Mouse (Mus musculus) limb, embryonic 14.5 days (tissue): ENCODE results near the gene Gm4881. TPM values are rescaled to one million over a fixed set of nuclear protein-coding genes. Genes with fewer than 3 reads are reported as not detected.
A peak's percentile ranks its signal among the peaks of the same experiment; 100 is the strongest.

Source experiments
- ATAC-seq: fragments of 200-750 bp; cut with Nextera tagmentation; 2 replicates; pipeline ENCODE4 v1.8.0; 2017; ENCODE audit warnings: low read depth, moderate number of reproducible peaks, moderate TSS enrichment; ENCODE audit not compliant: low FRiP score
- DNase-seq: peaks from one replicate; pipeline ENCODE4 v3.0.0-alpha.2; 2015; ENCODE audit warnings: low spot score
- H3K27ac ChIP-seq: fragments of 300-500 bp; sonication (generic); replicated peaks from 2 replicates; pipeline ENCODE4 v1.5.1; 2014; ENCODE audit warnings: low read depth, mild to moderate bottlenecking, low read length, moderate library complexity, mixed read lengths
- H3K27me3 ChIP-seq: fragments of 300-500 bp; sonication (generic); 2 replicates; pipeline ENCODE4 v1.6.1; 2014; ENCODE audit warnings: low read length, mixed read lengths; ENCODE audit not compliant: control insufficient read depth, insufficient read depth
- H3K36me3 ChIP-seq: fragments of 300-500 bp; sonication (generic); 2 replicates; pipeline ENCODE4 v1.6.1; 2014; ENCODE audit warnings: mild to moderate bottlenecking, low read length, moderate library complexity, mixed read lengths; ENCODE audit not compliant: control insufficient read depth, insufficient read depth
- H3K4me1 ChIP-seq: fragments of 300-500 bp; sonication (generic); 2 replicates; pipeline ENCODE4 v1.6.1; 2014; ENCODE audit warnings: antibody characterized with exemption, low read length, mixed read lengths; ENCODE audit not compliant: control insufficient read depth, insufficient read depth
- H3K4me2 ChIP-seq: fragments of 300-500 bp; sonication (generic); replicated peaks from 2 replicates; pipeline ENCODE4 v1.6.1; 2014; ENCODE audit warnings: low read depth, mild to moderate bottlenecking, low read length, moderate library complexity; ENCODE audit not compliant: severe bottlenecking
- H3K4me3 ChIP-seq: fragments of 300-500 bp; sonication (generic); replicated peaks from 2 replicates; pipeline ENCODE4 v1.5.1; 2014; ENCODE audit warnings: low read length
- H3K9ac ChIP-seq: fragments of 300-500 bp; sonication (generic); 2 replicates; pipeline ENCODE4 v1.6.1; 2014; ENCODE audit warnings: mild to moderate bottlenecking, low read depth, low read length, moderate library complexity; ENCODE audit not compliant: severe bottlenecking
- H3K9me3 ChIP-seq: fragments of 300-500 bp; sonication (generic); 2 replicates; pipeline ENCODE4 v1.6.1; 2016; ENCODE audit warnings: low read length; ENCODE audit not compliant: control insufficient read depth
- POLR2A ChIP-seq: fragments of 200-500 bp; IDR thresholded peaks from 2 replicates; pipeline ENCODE4 v1.8.0; 2012; ENCODE audit warnings: inconsistent platforms, mild to moderate bottlenecking, moderate library complexity, borderline replicate concordance; ENCODE audit not compliant: insufficient read depth, insufficient read length; ENCODE audit errors: extremely low read depth
- WGBS: fragments of 180-500 bp; shearing (Covaris S2); extraction: QIAGEN DNeasy Blood & Tissue Kit; methylation state at CpG from one replicate; pipeline ENCODE4 v1.1.7; 2014; 5-methylcytosine and 5-hydroxymethylcytosine counted together
- polyA plus RNA-seq, 2 experiments: library from polyadenylated mRNA; depleted of rRNA in 1 of 2; stranded (reverse) in 1 of 2; unstranded in 1 of 2; fragments of >200 nt; fragmentation: Nextera tagmentation in 1 of 2; extraction: Ambion mirVana in 1 of 2; gene quantifications; 2 replicates each; pipeline versions ENCODE4 v1.2.1 to v1.2.3; 2012 to 2014

Gene Gm4881
- polyA plus RNA-seq (2012; rRNA removed) (0.06 and 0.09 TPM in 2 replicates), polyA plus RNA-seq (2014; fragmentation: Nextera tagmentation; extraction: Ambion mirVana) (not detected in 2 replicates)

GRCm38 (mm10) chr7:24944257-24944950 is at the start of gene Gm4881:
Gm4881 (minus strand) TSS chr7:24944494.
- 0 out of 2 replicates have a peak, but pooled peaks cover 2% of the 10 kb centered on the region for H3K4me1 ChIP-seq
- peak within 1 kb of the TSS; percentile 70 for H3K4me2 ChIP-seq
- ATAC-seq (no peak), DNase-seq (no peak)
- 2% methylated on average over 65 of the region's 72 CpGs for WGBS
- no peak within 1 kb of the TSS for H3K27ac ChIP-seq
- H3K27me3 ChIP-seq, result peaks cover 89% of the 10 kb centered on the region
- no peak for TF ChIP-seq POLR2A
- no peaks in the 10 kb centered on the region for H3K9me3 ChIP-seq
- H3K4me3 ChIP-seq, result peak within 1 kb of the TSS; percentile 41
- peak within 1 kb of the TSS; percentile 52 for H3K9ac ChIP-seq
- no peaks in the 10 kb centered on the region for H3K36me3 ChIP-seq

- H3K4me2 ChIP-seq, result no peak overlapping the region
- no peaks in the 10 kb centered on the region for H3K27me3 ChIP-seq
- H3K9ac ChIP-seq, result no peak overlapping the region
- DNase-seq, result no peak
- H3K36me3 ChIP-seq, result no peaks in the 10 kb centered on the region
- no peaks in the 10 kb centered on the region for H3K9me3 ChIP-seq
- WGBS, result 74% methylated on average over 6 of the region's 6 CpGs
- no peaks in the 10 kb centered on the region for H3K4me1 ChIP-seq
- no peak overlapping the region for H3K4me3 ChIP-seq
- no peak for ATAC-seq
- TF ChIP-seq POLR2A, result no peak
- no peak overlapping the region for H3K27ac ChIP-seq
Observed at GRCm38 (mm10) chr7:24993081-24993480, 48.8 kb upstream of the Gm4881 start.

GRCm38 (mm10) chr7:24990478-24990877 is 46.2 kb upstream of the Gm4881 start:
- no peak for ATAC-seq
- no peak overlapping the region for H3K27ac ChIP-seq
- no peaks in the 10 kb centered on the region for H3K4me1 ChIP-seq
- 86% methylated on average over 8 of the region's 8 CpGs for WGBS
- H3K4me3 ChIP-seq, result no peak overlapping the region
- H3K9me3 ChIP-seq, result no peaks in the 10 kb centered on the region
- TF ChIP-seq POLR2A, result no peak
- no peak overlapping the region for H3K9ac ChIP-seq
- H3K27me3 ChIP-seq, result no peaks in the 10 kb centered on the region
- no peak for DNase-seq
- no peak overlapping the region for H3K4me2 ChIP-seq
- H3K36me3 ChIP-seq, result no peaks in the 10 kb centered on the region

GRCm38 (mm10) chr7:24987941-24988340 is 43.6 kb upstream of the Gm4881 start:
- 79% methylated on average over 14 of the region's 14 CpGs for WGBS
- no peak overlapping the region for H3K9ac ChIP-seq
- ATAC-seq (no peak), DNase-seq (no peak)
- no peaks in the 10 kb centered on the region for H3K9me3 ChIP-seq
- H3K27ac ChIP-seq, result no peak overlapping the region
- no peak for TF ChIP-seq POLR2A
- H3K4me2 ChIP-seq, result no peak overlapping the region
- no peaks in the 10 kb centered on the region for H3K4me1 ChIP-seq
- H3K36me3 ChIP-seq, result no peaks in the 10 kb centered on the region
- H3K27me3 ChIP-seq, result no peaks in the 10 kb centered on the region
- H3K4me3 ChIP-seq, result no peak overlapping the region

- ATAC-seq (no peak), DNase-seq (no peak)
- TF ChIP-seq POLR2A, result no peak
- Histone ChIP-seq H3K9me3 (no peaks in the 10 kb centered on the region), H3K36me3 (no peaks in the 10 kb centered on the region), H3K27me3 (no peaks in the 10 kb centered on the region), H3K4me2 (no peak overlapping the region), H3K4me3 (no peak overlapping the region), H3K9ac (no peak overlapping the region), H3K27ac (no peak overlapping the region), H3K4me1 (no peaks in the 10 kb centered on the region)
- WGBS, result 72% methylated on average over 5 of the region's 5 CpGs
Observed at GRCm38 (mm10) chr7:24985799-24986198, 41.5 kb upstream of the Gm4881 start.
